In genomic region chr3:144541906-144542438, GRCm38 (mm10) we compare ENCODE assay signal across 20 mouse cellular contexts. TPM values are rescaled to one million over a fixed set of nuclear protein-coding genes. Genes with fewer than 3 reads are reported as not detected.
DNase-seq lines count a peak whose midpoint lies in the region; ATAC-seq and TF ChIP-seq lines count a peak whose summit lies in the region.
"Had no signal": no experiment of that assay in that cellular context is flagged by ENCODE, and none has a peak within 500 bp of the region (broad histone marks: within the 10 kb centered on the region; RNA-seq: fewer than 3 reads in every experiment).

No protein-coding gene starts in this region.

- no peak overlapping the region for H3K4me2 ChIP-seq in heart, embryonic 12.5 days
- H3K4me2 ChIP-seq in intestine, postnatal 0 days (replicated peaks; ENCODE audit: low read depth), result no peak overlapping the region
- H3K4me2 ChIP-seq in lung, embryonic 16.5 days (ENCODE audit: low read depth, low read length), result peak overlapping the region; percentile 6
- no peak overlapping the region for H3K4me2 ChIP-seq in midbrain, embryonic 13.5 days (replicated peaks)
- H3K4me2 ChIP-seq: forebrain, embryonic 13.5 days had no signal

- no peak for TF ChIP-seq CTCF in intestine, postnatal 0 days (IDR thresholded peaks at IDR 0.05; ENCODE audit: low read depth)

- no peak overlapping the region for H3K9ac ChIP-seq in heart, embryonic 12.5 days
- H3K9ac ChIP-seq in intestine, postnatal 0 days (ENCODE audit: low read depth, low read length), result peak overlapping the region; percentile 7; the same call in 1 of the 2 replicates
- H3K9ac ChIP-seq in lung, embryonic 16.5 days (ENCODE audit: low read length), result no peak overlapping the region
- H3K9ac ChIP-seq in midbrain, embryonic 13.5 days (replicated peaks), result no peak overlapping the region
- H3K9ac ChIP-seq: forebrain, embryonic 13.5 days had no signal

- no peaks in the 10 kb centered on the region for H3K27me3 ChIP-seq in heart, embryonic 12.5 days (replicated peaks)
- H3K27me3 ChIP-seq in heart, embryonic 10.5 days (ENCODE audit: insufficient read depth, poor library complexity, severe bottlenecking), result no peaks in the 10 kb centered on the region
- no peaks in the 10 kb centered on the region for H3K27me3 ChIP-seq in intestine, postnatal 0 days (replicated peaks; ENCODE audit: control insufficient read depth, insufficient read depth, low read length)
- no peaks in the 10 kb centered on the region for H3K27me3 ChIP-seq in lung, embryonic 16.5 days (ENCODE audit: control insufficient read depth, insufficient read depth, low read depth, low read length)
- no peaks in the 10 kb centered on the region for H3K27me3 ChIP-seq in midbrain, embryonic 13.5 days
- H3K27me3 ChIP-seq: forebrain, embryonic 13.5 days had no signal

- H3K27ac ChIP-seq in heart, embryonic 12.5 days (ENCODE audit: poor library complexity, severe bottlenecking), result peak overlapping the region; percentile 28; the same call in 1 of the 2 replicates
- no peak overlapping the region for H3K27ac ChIP-seq in heart, embryonic 10.5 days
- H3K27ac ChIP-seq in intestine, postnatal 0 days (ENCODE audit: low read depth, low read length), result no peak overlapping the region
- H3K27ac ChIP-seq in lung, embryonic 16.5 days (ENCODE audit: low read length), result peak overlapping the region; percentile 73
- H3K27ac ChIP-seq in midbrain, embryonic 13.5 days, result no peak overlapping the region
- H3K27ac ChIP-seq: embryonic facial prominence, embryonic 10.5 days; forebrain, embryonic 13.5 days; macrophage had no signal

- peaks cover 42% of the 10 kb centered on the region for H3K4me1 ChIP-seq in heart, embryonic 12.5 days (replicated peaks)
- peaks cover 28% of the 10 kb centered on the region for H3K4me1 ChIP-seq in heart, embryonic 10.5 days
- H3K4me1 ChIP-seq in intestine, postnatal 0 days (replicated peaks; ENCODE audit: control insufficient read depth, insufficient read depth, low read length), result no peaks in the 10 kb centered on the region; the same call in 1 of the 2 replicates
- peaks cover 31% of the 10 kb centered on the region for H3K4me1 ChIP-seq in lung, embryonic 16.5 days (replicated peaks; ENCODE audit: control insufficient read depth, insufficient read depth, low read length)
- H3K4me1 ChIP-seq in midbrain, embryonic 13.5 days (replicated peaks), result peaks cover 25% of the 10 kb centered on the region

- WGBS in heart, embryonic 12.5 days, result 68% methylated on average over 6 of the region's 6 CpGs
- WGBS in heart, embryonic 10.5 days, result 78% methylated on average over 6 of the region's 6 CpGs
- 56% methylated on average over 6 of the region's 6 CpGs for WGBS in intestine, postnatal 0 days
- WGBS in lung, embryonic 16.5 days, result 40% methylated on average over 6 of the region's 6 CpGs
- WGBS in midbrain, embryonic 13.5 days, result 79% methylated on average over 6 of the region's 6 CpGs

- no peak overlapping the region for H3K4me3 ChIP-seq in heart, embryonic 12.5 days
- H3K4me3 ChIP-seq in heart, embryonic 10.5 days, result no peak overlapping the region
- no peak overlapping the region for H3K4me3 ChIP-seq in intestine, postnatal 0 days (ENCODE audit: low read depth, low read length)
- H3K4me3 ChIP-seq in lung, embryonic 16.5 days (ENCODE audit: low read length), result no peak overlapping the region
- no peak overlapping the region for H3K4me3 ChIP-seq in midbrain, embryonic 13.5 days (replicated peaks)
- H3K4me3 ChIP-seq: embryonic facial prominence, embryonic 10.5 days; forebrain, embryonic 13.5 days had no signal

- no peaks in the 10 kb centered on the region for H3K9me3 ChIP-seq in heart, embryonic 12.5 days (replicated peaks)
- no peaks in the 10 kb centered on the region for H3K9me3 ChIP-seq in heart, embryonic 10.5 days
- no peaks in the 10 kb centered on the region for H3K9me3 ChIP-seq in intestine, postnatal 0 days (ENCODE audit: control insufficient read depth)
- no peaks in the 10 kb centered on the region for H3K9me3 ChIP-seq in lung, embryonic 16.5 days (ENCODE audit: control insufficient read depth, low read length)
- H3K9me3 ChIP-seq in midbrain, embryonic 13.5 days, result no peaks in the 10 kb centered on the region
- H3K9me3 ChIP-seq: embryonic facial prominence, embryonic 10.5 days; forebrain, embryonic 13.5 days had no signal

- H3K36me3 ChIP-seq in heart, embryonic 12.5 days, result no peaks in the 10 kb centered on the region
- no peaks in the 10 kb centered on the region for H3K36me3 ChIP-seq in heart, embryonic 10.5 days
- no peaks in the 10 kb centered on the region for H3K36me3 ChIP-seq in intestine, postnatal 0 days (ENCODE audit: control insufficient read depth, insufficient read depth)
- no peaks in the 10 kb centered on the region for H3K36me3 ChIP-seq in lung, embryonic 16.5 days (ENCODE audit: control insufficient read depth, insufficient read depth, low read length)
- no peaks in the 10 kb centered on the region for H3K36me3 ChIP-seq in midbrain, embryonic 13.5 days
- H3K36me3 ChIP-seq: embryonic facial prominence, embryonic 10.5 days had no signal

- no peak for DNase-seq in heart, embryonic 10.5 days (ENCODE audit: low spot score)
- no peak for DNase-seq in MN1 (ENCODE audit: low spot score)
- DNase-seq: cerebellum, adult 11 months; cerebellum, postnatal 14 days; heart, postnatal 4 days; kidney, adult 9 months; kidney, postnatal 36 days; layer of hippocampus, adult 9-11 months; liver; spleen, adult 18-20 months; thymus, adult 2 months had no signal

- no peak for ATAC-seq in heart, embryonic 12.5 days (ENCODE audit: insufficient number of reproducible peaks, low FRiP score)
- no peak for ATAC-seq in intestine, postnatal 0 days
- ATAC-seq in lung, embryonic 16.5 days (ENCODE audit: low read depth), result peak; percentile 61
- 0 out of 2 replicates have a peak, but pooled peaks have one; percentile 27 for ATAC-seq in megakaryocyte-erythroid progenitor cell, adult 5-6 weeks (replicated peaks; ENCODE audit: low FRiP score, low TSS enrichment, poor library complexity, severe bottlenecking)
- ATAC-seq in midbrain, embryonic 13.5 days, result no peak
- ATAC-seq: forebrain, embryonic 13.5 days; hindbrain, embryonic 16.5 days had no signal

RNA-seq across cellular contexts. Expression of gene Hs2st1, which starts 28.0 kb away (rescaled TPM):
- 11.6 and 11.7 TPM in 2 replicates for polyA plus RNA-seq in heart, embryonic 12.5 days (2016; fragmentation: Nextera tagmentation; extraction: Ambion mirVana)
- polyA plus RNA-seq in heart, embryonic 10.5 days (2016; fragmentation: Nextera tagmentation; extraction: Ambion mirVana), result 8.6 and 14.0 TPM in 2 replicates
- 6.1 and 6.9 TPM in 2 replicates for polyA plus RNA-seq in intestine, postnatal 0 days (2015; fragmentation: Nextera tagmentation; extraction: Ambion mirVana)
- polyA plus RNA-seq in lung, embryonic 16.5 days (2015; fragmentation: Nextera tagmentation; extraction: Ambion mirVana), result 10.9 and 14.5 TPM in 2 replicates
- 11.6 and 14.2 TPM in 2 replicates for total RNA-seq in megakaryocyte-erythroid progenitor cell, adult 5-6 weeks (2014; fragmentation: Nextera tagmentation)
- 9.9 and 11.4 TPM in 2 replicates for total RNA-seq in megakaryocyte-erythroid progenitor cell, adult 5-6 weeks (2017)
- polyA plus RNA-seq in midbrain, embryonic 13.5 days (2015; fragmentation: Nextera tagmentation; extraction: Ambion mirVana), result 13.9 and 17.4 TPM in 2 replicates

RNA-seq across cellular contexts. Expression of gene Selenof, which starts 28.1 kb away (rescaled TPM):
- polyA plus RNA-seq in heart, embryonic 12.5 days (2016; fragmentation: Nextera tagmentation; extraction: Ambion mirVana), result 405 and 413 TPM in 2 replicates
- 459 and 498 TPM in 2 replicates for polyA plus RNA-seq in heart, embryonic 10.5 days (2016; fragmentation: Nextera tagmentation; extraction: Ambion mirVana)
- 504 and 571 TPM in 2 replicates for polyA plus RNA-seq in intestine, postnatal 0 days (2015; fragmentation: Nextera tagmentation; extraction: Ambion mirVana)
- polyA plus RNA-seq in lung, embryonic 16.5 days (2015; fragmentation: Nextera tagmentation; extraction: Ambion mirVana), result 756 and 782 TPM in 2 replicates
- total RNA-seq in megakaryocyte-erythroid progenitor cell, adult 5-6 weeks (2014; fragmentation: Nextera tagmentation), result 228 and 242 TPM in 2 replicates
- 570 and 661 TPM in 2 replicates for total RNA-seq in megakaryocyte-erythroid progenitor cell, adult 5-6 weeks (2017)
- polyA plus RNA-seq in midbrain, embryonic 13.5 days (2015; fragmentation: Nextera tagmentation; extraction: Ambion mirVana), result 518 and 526 TPM in 2 replicates

Comparison
In these comparisons a context has a peak if more than half of its experiments do, and no peak if none do; other contexts are left out.
1. H3K27ac ChIP-seq: peak in heart, embryonic 12.5 days (single experiment) and lung, embryonic 16.5 days (single experiment); none in heart, embryonic 10.5 days (single experiment), intestine, postnatal 0 days (single experiment) and midbrain, embryonic 13.5 days (single experiment).
2. ATAC-seq: peak in lung, embryonic 16.5 days (single experiment) and megakaryocyte-erythroid progenitor cell, adult 5-6 weeks (single experiment); none in heart, embryonic 12.5 days (single experiment), intestine, postnatal 0 days (single experiment) and midbrain, embryonic 13.5 days (single experiment).